Mouse (Mus musculus): ENCODE data around the gene Msmo1. TPM values are rescaled to one million over a fixed set of nuclear protein-coding genes. Genes with fewer than 3 reads are reported as not detected.
A peak's percentile ranks its signal among the peaks of the same experiment; 100 is the strongest.

Gene Msmo1
- total RNA-seq (2018; cell fraction: chromatin; rRNA removed) = 100 to 1,000 TPM in 1 of 26 experiments, 10 to 100 TPM in 25; 29.7 to 101 (median 58.6) TPM
- 100 to 1,000 TPM; 101 to 242 (median 136) TPM for total RNA-seq (2018; cell fraction: cytosol; rRNA removed)
- 100 to 1,000 TPM in 21 of 26 experiments, 10 to 100 TPM in 5; 44.6 to 362 (median 116) TPM for total RNA-seq (2018; cell fraction: nucleus; rRNA removed)
- polyA plus RNA-seq (2018) = 97.8 to 248 TPM (median 162 TPM) in 3 replicates

- Histone ChIP-seq H3K36me3 (ENCODE audit: inconsistent target) (0 out of 2 replicates have a peak, but pooled peaks cover 4% of the 10 kb centered on the region), H3K4me3 (ENCODE audit: inconsistent target) (peak within 1 kb of the TSS; percentile 91), H3K27ac (peak within 1 kb of the TSS; percentile 86), H3K79me2 (ENCODE audit: inconsistent target) (peaks cover 50% of the 10 kb centered on the region)
- 0% methylated on average over 56 of the region's 60 CpGs for WGBS (ENCODE audit: missing documents)
These were observed at the start of gene Msmo1 for GRCm38 (mm10) chr8:64733271-64733943. Gene Msmo1 (minus strand): TSS chr8:64733792.

GRCm38 (mm10) chr8:64781947-64782346 is 48.4 kb upstream of the Msmo1 start:
- WGBS (ENCODE audit: missing documents) = 46% methylated on average over 6 of the region's 6 CpGs
- H3K79me2 ChIP-seq (ENCODE audit: inconsistent target) = no peaks in the 10 kb centered on the region

DNA sequence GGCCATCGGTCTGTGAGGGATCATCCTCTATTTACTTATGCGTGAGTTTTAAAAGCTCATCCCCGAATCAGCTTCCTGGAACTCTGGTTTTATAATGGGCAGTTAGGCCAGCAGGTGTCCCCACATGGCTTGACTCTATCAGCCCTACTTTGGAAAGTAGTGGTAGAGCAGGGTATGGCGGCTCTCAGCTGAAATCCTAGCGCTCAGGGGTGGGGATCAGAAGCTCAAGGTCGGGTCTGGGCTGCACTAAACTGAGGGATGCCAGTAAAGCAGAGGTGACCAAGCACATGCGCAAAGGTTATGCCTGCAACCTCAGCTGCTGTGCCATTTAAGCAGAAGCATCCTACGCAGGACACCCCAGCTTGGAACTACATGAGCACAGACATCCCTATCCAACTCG is 44.3 kb upstream of the Msmo1 start:
- no peak overlapping the region for H3K27ac ChIP-seq
- H3K79me2 ChIP-seq (ENCODE audit: inconsistent target) = no peaks in the 10 kb centered on the region
- H3K36me3 ChIP-seq (ENCODE audit: inconsistent target) = no peaks in the 10 kb centered on the region; the same call in 1 of the 2 replicates
- 91% methylated on average over 9 of the region's 9 CpGs for WGBS (ENCODE audit: missing documents)
- no peak overlapping the region for H3K4me3 ChIP-seq (ENCODE audit: inconsistent target)

More at GRCm38 (mm10) chr8:64781947-64782346, 48.4 kb upstream of the Msmo1 start:
- Histone ChIP-seq H3K4me3 (ENCODE audit: inconsistent target) (no peak overlapping the region), H3K27ac (no peak overlapping the region), H3K36me3 (ENCODE audit: inconsistent target) (no peaks in the 10 kb centered on the region; the same call in 1 of the 2 replicates)

DNA sequence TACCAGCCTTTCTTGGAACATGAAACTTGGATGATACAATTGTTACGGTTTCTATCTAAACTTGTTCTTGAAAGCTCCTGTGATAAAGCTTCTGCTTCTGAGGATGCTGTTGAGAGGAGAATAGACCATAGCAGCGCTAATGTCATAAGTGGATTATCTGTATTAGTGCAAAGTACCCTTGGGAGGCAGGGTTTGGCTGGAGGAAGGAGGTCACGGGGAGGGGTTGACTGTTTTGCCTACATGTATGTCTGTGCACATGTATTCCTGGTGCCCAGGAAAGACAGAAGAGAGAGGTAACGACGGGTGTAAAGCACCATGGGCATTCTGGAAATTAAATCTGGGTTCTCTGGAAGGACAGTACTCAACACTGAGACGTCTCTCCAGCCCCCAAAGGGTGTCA is 40.5 kb upstream of the Msmo1 start:
- no peaks in the 10 kb centered on the region for H3K79me2 ChIP-seq (ENCODE audit: inconsistent target)
- H3K27ac ChIP-seq = no peak overlapping the region
- 93% methylated on average over 6 of the region's 6 CpGs for WGBS (ENCODE audit: missing documents)
- H3K4me3 ChIP-seq (ENCODE audit: inconsistent target) = no peak overlapping the region
- no peaks in the 10 kb centered on the region for H3K36me3 ChIP-seq (ENCODE audit: inconsistent target)

GRCm38 (mm10) chr8:64770814-64771213 is 37.2 kb upstream of the Msmo1 start:
- Histone ChIP-seq H3K36me3 (ENCODE audit: inconsistent target) (no peaks in the 10 kb centered on the region), H3K79me2 (ENCODE audit: inconsistent target) (no peaks in the 10 kb centered on the region), H3K4me3 (ENCODE audit: inconsistent target) (no peak overlapping the region), H3K27ac (no peak overlapping the region)
- 90% methylated on average over 6 of the region's 7 CpGs for WGBS (ENCODE audit: missing documents)

DNA sequence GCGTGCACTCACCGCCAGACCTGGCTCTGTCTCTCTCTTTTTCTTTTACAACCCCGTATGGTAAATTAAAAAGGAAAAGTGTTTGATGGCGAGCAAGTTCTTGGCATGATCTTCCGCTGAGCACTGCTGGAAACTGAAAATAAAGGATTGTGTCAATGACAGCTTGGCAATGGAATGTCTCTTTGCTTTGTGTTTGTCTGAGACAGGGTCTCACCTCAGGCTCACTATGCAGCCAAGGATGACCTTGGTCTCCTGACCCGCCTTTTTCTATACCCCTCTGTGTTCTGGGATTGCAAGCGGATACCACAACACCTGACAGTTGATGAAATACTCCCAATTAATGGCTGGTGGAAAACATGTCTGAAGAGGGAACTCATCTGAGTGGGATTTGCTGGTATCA is 36.0 kb upstream of the Msmo1 start:
- Histone ChIP-seq H3K4me3 (ENCODE audit: inconsistent target) (no peak overlapping the region), H3K27ac (no peak overlapping the region), H3K79me2 (ENCODE audit: inconsistent target) (no peaks in the 10 kb centered on the region), H3K36me3 (ENCODE audit: inconsistent target) (no peaks in the 10 kb centered on the region)
- 92% methylated on average over 7 of the region's 7 CpGs for WGBS (ENCODE audit: missing documents)

DNA sequence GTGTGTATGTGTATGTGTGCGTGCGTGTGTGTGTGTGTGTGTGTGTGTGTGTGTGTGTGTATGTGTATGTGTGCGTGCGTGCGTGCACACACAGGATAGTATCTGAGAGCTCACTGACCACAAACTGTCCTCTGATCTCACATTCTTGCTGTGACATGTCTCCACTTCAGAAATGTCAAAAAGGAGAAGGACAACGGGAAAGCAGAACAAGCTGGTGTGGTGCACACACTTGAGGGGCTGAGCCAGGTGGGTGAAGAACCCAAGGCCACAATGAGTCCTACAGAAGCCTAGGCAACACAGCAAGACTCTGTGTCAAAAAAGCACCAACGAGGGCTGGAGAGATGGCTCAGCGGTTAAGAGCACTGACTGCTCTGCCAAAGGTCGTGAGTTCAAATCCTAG is 35.1 kb upstream of the Msmo1 start:
- no peaks in the 10 kb centered on the region for H3K79me2 ChIP-seq (ENCODE audit: inconsistent target)
- H3K4me3 ChIP-seq (ENCODE audit: inconsistent target) = no peak overlapping the region
- no peak overlapping the region for H3K27ac ChIP-seq
- 65% methylated on average over 4 of the region's 9 CpGs for WGBS (ENCODE audit: missing documents)
- H3K36me3 ChIP-seq (ENCODE audit: inconsistent target) = no peaks in the 10 kb centered on the region

- WGBS (ENCODE audit: missing documents) = 95% methylated on average over 9 of the region's 9 CpGs
- Histone ChIP-seq H3K79me2 (ENCODE audit: inconsistent target) (no peaks in the 10 kb centered on the region), H3K4me3 (ENCODE audit: inconsistent target) (no peak overlapping the region), H3K36me3 (ENCODE audit: inconsistent target) (no peaks in the 10 kb centered on the region), H3K27ac (no peak overlapping the region)
These were observed 33.5 kb upstream of the Msmo1 start for GRCm38 (mm10) chr8:64767047-64767446.

- Histone ChIP-seq H3K79me2 (ENCODE audit: inconsistent target) (no peaks in the 10 kb centered on the region), H3K36me3 (ENCODE audit: inconsistent target) (no peaks in the 10 kb centered on the region), H3K27ac (no peak overlapping the region), H3K4me3 (ENCODE audit: inconsistent target) (no peak overlapping the region)
- whole genome bisulfite sequencing (ENCODE audit: missing documents) = 25% methylated on average over 9 of the region's 9 CpGs
These were observed 30.5 kb upstream of the Msmo1 start for GRCm38 (mm10) chr8:64764075-64764474.

- H3K79me2 ChIP-seq (ENCODE audit: inconsistent target) = no peaks in the 10 kb centered on the region
- no peak overlapping the region for H3K4me3 ChIP-seq (ENCODE audit: inconsistent target)
- no peak overlapping the region for H3K27ac ChIP-seq
- H3K36me3 ChIP-seq (ENCODE audit: inconsistent target) = no peaks in the 10 kb centered on the region
- WGBS (ENCODE audit: missing documents) = 94% methylated on average over 1 of the region's 1 CpGs
These were observed 29.2 kb upstream of the Msmo1 start for GRCm38 (mm10) chr8:64762751-64763150.

- Histone ChIP-seq H3K36me3 (ENCODE audit: inconsistent target) (peaks cover 4% of the 10 kb centered on the region; the same call in 1 of the 2 replicates), H3K27ac (no peak overlapping the region), H3K79me2 (ENCODE audit: inconsistent target) (no peaks in the 10 kb centered on the region), H3K4me3 (ENCODE audit: inconsistent target) (no peak overlapping the region)
- 76% methylated on average over 8 of the region's 8 CpGs for WGBS (ENCODE audit: missing documents)
These were observed 27.8 kb upstream of the Msmo1 start for GRCm38 (mm10) chr8:64761430-64761829.

GRCm38 (mm10) chr8:64757956-64758355 is 24.4 kb upstream of the Msmo1 start:
- 96% methylated on average over 15 of the region's 15 CpGs for WGBS (ENCODE audit: missing documents)
- no peak overlapping the region for H3K27ac ChIP-seq
- no peaks in the 10 kb centered on the region for H3K79me2 ChIP-seq (ENCODE audit: inconsistent target)
- H3K4me3 ChIP-seq (ENCODE audit: inconsistent target) = no peak overlapping the region
- H3K36me3 ChIP-seq (ENCODE audit: inconsistent target) = peaks cover 10% of the 10 kb centered on the region; the same call in 1 of the 2 replicates

- Histone ChIP-seq H3K27ac (no peak overlapping the region), H3K36me3 (ENCODE audit: inconsistent target) (peaks cover 27% of the 10 kb centered on the region; the same call in 1 of the 2 replicates), H3K79me2 (ENCODE audit: inconsistent target) (no peaks in the 10 kb centered on the region), H3K4me3 (ENCODE audit: inconsistent target) (no peak overlapping the region)
- 92% methylated on average over 10 of the region's 10 CpGs for WGBS (ENCODE audit: missing documents)
These were observed 12.8 kb upstream of the Msmo1 start for GRCm38 (mm10) chr8:64746215-64747058.

GRCm38 (mm10) chr8:64740547-64741211 is 7.1 kb upstream of the Msmo1 start:
- Histone ChIP-seq H3K36me3 (ENCODE audit: inconsistent target) (no peaks in the 10 kb centered on the region), H3K4me3 (ENCODE audit: inconsistent target) (no peak overlapping the region), H3K27ac (no peak overlapping the region), H3K79me2 (ENCODE audit: inconsistent target) (no peaks in the 10 kb centered on the region)
- WGBS (ENCODE audit: missing documents) = 96% methylated on average over 13 of the region's 13 CpGs
